Mouse (Mus musculus): ENCODE data around the gene Lpin2. TPM values are rescaled to one million over a fixed set of nuclear protein-coding genes. Genes with fewer than 3 reads are reported as not detected.

Lpin2 gene
- total RNA-seq, 2 experiments from 2014 or later = 21.7 to 31.4 TPM

GRCm38 (mm10) chr17:71227128-71227895 is 45.0 kb downstream of the Lpin2 start:
- ATAC-seq (ENCODE audit: poor library complexity, severe bottlenecking) = no peak

DNA sequence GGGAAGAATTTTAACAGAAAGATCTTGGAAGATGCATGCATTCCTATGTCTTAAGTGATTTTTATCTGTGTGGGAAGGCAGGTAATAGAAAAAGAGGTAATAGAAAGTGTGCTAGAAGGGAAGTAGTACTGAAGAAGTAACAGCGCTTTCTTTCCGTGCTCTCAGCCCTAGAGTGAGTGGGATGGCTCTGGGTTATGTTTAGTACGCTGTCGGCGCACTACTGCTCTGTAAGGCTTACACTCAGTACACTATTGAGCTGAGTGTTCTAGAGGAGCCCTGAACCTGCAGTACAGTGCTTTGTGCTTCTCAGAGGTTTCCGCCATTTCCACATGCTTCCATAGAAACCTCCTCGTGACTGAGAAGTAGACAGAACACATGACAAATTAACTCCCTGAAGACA is 46.3 kb downstream of the Lpin2 start:
- no peak for ATAC-seq (ENCODE audit: poor library complexity, severe bottlenecking)

DNA sequence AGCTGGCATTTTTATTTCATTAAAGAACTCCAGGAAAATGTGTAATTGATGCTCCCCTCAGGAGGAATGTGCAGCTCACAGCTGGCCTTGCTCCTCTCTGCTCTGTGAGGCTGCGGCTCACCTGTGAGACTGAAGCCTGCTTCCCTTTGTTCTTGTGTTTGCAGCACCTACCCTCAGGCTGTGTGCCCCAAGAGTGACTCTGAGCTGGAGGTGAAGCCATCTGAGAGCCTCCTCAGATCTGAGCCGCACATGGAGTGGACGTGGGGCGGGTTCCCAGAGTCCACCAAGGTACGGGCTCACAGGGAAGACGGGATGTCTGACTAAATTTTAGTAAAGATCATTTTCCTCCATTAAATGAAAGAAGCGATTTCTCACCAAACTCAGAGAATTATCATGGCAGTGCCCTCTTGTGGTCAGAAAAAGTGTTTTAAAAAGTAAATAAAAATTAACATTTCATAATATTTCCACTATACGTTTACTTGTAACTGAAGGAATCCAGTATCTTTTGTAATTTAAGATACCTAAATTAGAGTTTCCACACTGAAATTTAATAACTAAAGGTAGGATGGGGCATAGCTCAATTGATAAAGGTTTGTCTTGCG is 47.8 kb downstream of the Lpin2 start:
- ATAC-seq (ENCODE audit: poor library complexity, severe bottlenecking) = no peak

DNA sequence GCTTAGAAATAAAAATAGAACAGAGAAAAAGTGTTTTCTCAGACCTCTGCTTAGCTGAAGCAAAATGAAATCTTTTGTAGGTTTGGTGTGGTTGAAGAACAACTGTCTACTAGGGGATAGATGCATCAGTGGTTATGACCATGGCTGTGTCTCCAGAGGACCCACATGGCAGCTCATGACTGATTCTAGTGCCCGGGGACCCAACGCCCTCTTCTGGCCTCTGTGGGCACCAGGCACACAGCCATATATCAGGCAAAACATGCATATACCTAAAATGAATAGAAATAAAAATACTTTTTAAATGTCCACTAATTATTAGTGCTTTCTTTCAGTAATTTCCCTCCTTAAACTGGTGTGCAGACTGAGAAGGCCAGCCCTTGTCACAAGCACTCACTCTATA is 49.6 kb downstream of the Lpin2 start:
- no peak for ATAC-seq (ENCODE audit: poor library complexity, severe bottlenecking)

- no peak for ATAC-seq (ENCODE audit: poor library complexity, severe bottlenecking)
Observed at GRCm38 (mm10) chr17:71233210-71233609, 50.9 kb downstream of the Lpin2 start.

- ATAC-seq (ENCODE audit: poor library complexity, severe bottlenecking) = no peak
Observed at GRCm38 (mm10) chr17:71234041-71234594, 51.8 kb downstream of the Lpin2 start.

- ATAC-seq (ENCODE audit: poor library complexity, severe bottlenecking) = peak; percentile 67
Observed at GRCm38 (mm10) chr17:71235229-71235958, 53.0 kb downstream of the Lpin2 start.

GRCm38 (mm10) chr17:71238494-71238893 is 56.1 kb downstream of the Lpin2 start:
- no peak for ATAC-seq (ENCODE audit: poor library complexity, severe bottlenecking)

DNA sequence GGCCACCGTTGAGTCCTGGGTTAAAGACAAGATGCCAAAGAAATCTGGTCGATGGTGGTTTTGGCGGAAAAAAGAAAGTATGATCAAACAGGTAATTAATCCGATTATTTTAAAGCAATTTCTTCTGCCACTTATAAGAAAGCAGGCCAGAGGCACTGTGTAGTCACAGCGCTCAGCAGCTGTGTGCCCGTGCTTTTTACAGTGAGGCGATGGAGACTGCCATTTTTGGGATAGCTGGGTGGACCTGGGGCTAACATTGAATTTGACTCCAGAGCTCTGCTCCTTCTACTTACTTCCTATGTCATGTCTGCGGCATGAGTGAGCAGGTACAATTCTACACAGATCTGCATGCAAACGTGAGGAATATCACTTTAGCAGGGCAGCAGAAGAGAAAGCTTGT is 58.5 kb downstream of the Lpin2 start:
- ATAC-seq (ENCODE audit: poor library complexity, severe bottlenecking) = no peak

DNA sequence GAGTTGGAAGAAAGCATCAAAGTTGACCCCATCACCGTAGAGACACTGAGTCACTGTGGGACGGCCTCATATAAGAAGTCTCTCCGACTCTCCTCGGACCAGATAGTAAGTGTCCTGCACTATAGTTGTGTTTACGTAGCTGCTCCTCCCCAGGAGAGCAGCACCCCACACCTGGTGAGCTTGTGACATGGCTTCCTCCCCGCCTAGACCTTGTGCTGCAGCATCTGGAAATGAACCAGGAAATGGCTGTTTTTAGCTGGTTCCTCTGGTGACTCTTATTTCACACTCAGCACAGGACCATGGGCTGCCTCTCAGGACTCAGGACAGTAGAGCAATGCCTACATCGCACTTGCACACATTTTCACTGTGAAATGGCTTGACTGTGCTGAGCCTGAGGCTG is 60.3 kb downstream of the Lpin2 start:
- no peak for ATAC-seq (ENCODE audit: poor library complexity, severe bottlenecking)

GRCm38 (mm10) chr17:71245133-71245532 is 62.8 kb downstream of the Lpin2 start:
- ATAC-seq (ENCODE audit: poor library complexity, severe bottlenecking) = no peak

DNA sequence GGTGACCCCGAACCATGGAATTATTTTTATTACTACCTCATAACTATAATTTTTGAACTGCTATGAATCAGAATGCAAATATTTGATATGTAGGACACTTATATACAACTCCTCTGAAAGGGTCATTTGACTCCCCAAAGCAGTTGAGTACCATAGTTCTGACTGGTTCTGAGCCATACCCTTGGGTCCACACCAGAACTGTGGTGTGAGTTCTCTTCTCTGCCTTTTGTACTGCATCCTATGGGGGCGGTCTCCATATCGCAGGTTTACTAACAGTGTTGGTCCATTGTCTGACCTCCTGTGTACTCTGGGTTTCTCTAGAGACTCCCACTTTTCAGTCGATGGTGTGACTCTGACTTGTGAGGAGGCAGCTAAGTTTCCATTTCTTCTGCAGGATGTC is 63.7 kb downstream of the Lpin2 start:
- ATAC-seq (ENCODE audit: poor library complexity, severe bottlenecking) = no peak

- no peak for ATAC-seq (ENCODE audit: poor library complexity, severe bottlenecking)
Observed at GRCm38 (mm10) chr17:71248963-71249362, 66.6 kb downstream of the Lpin2 start.

DNA sequence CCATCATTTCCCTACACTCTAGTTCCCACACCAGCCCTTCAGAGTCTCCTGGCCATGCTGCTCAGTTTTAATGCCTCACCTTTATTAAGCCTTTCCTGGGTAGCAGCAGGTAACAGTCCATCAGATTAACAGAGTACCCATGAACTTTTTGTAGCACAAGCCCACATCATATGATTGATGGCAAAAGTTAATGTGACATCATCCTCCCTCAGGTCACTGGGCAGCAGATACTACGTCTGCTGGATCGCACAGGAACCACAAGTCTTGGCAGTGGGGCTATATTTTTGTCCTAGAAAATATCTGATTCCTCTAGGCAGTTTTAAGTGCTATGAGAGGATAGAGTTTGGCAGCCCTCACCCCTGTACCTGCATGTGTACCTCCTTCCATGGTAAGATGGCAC is 67.7 kb downstream of the Lpin2 start:
- no peak for ATAC-seq (ENCODE audit: poor library complexity, severe bottlenecking)

GRCm38 (mm10) chr17:71250819-71251600 is 68.7 kb downstream of the Lpin2 start:
- ATAC-seq (ENCODE audit: poor library complexity, severe bottlenecking) = peak; percentile 19; the same call in 1 of the 2 replicates

DNA sequence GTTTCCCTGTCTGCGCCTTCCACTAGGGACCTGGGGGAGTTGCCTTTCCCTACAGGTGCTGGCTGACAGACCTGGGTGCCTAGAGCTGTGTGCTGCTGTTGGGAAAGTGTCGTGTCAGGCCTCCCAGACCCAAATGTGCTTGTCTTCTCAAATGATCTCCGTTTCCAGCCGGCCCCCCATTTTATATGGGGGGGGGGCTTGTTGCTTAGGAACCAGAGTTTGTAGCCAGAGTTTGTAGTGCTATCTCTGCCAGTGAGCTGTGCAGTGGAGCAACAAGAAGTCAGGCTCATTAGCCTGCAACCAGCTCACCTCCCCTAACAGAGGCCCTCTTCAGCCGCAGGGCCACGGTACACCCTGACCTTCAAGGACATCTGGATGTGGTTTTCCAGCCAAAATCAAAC is 69.2 kb downstream of the Lpin2 start:
- no peak for ATAC-seq (ENCODE audit: poor library complexity, severe bottlenecking)

GRCm38 (mm10) chr17:71252101-71252500 is 69.7 kb downstream of the Lpin2 start:
- no peak for ATAC-seq (ENCODE audit: poor library complexity, severe bottlenecking)

- no peak for ATAC-seq (ENCODE audit: poor library complexity, severe bottlenecking)
Observed at GRCm38 (mm10) chr17:71253391-71253790, 71.0 kb downstream of the Lpin2 start.

DNA sequence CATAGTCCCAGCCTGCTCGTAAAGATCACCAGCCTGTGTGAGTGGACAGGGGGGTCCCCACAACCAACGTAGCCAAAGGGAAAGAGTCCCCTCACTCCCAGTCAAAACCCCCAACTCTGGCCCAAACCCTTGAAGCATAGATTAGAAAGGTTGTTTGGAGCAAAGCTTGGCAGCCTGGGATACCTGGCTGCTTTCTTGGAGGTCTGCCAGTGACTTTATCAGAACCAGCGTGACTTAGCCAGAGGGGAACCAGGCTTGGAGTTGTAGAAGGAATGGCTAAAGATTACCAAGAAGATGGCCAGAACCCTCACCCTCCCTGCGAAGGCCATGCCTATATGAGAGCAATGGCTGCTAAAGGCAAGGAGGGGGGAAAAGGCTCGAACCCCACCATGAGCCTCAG is 71.7 kb downstream of the Lpin2 start:
- ATAC-seq (ENCODE audit: poor library complexity, severe bottlenecking) = no peak

- ATAC-seq (ENCODE audit: poor library complexity, severe bottlenecking) = peak; percentile 44
Observed at GRCm38 (mm10) chr17:71254736-71255135, 72.4 kb downstream of the Lpin2 start.

Data from megakaryocyte, adult 5-6 weeks (primary cell).